Mouse (Mus musculus): ENCODE data around the gene Cdc42ep4. TPM values are rescaled to one million over a fixed set of nuclear protein-coding genes. Genes with fewer than 3 reads are reported as not detected.
A peak's percentile ranks its signal among the peaks of the same experiment; 100 is the strongest.

Cdc42ep4 gene
- total RNA-seq, 2 experiments from 2014 or later, result 42.1 to 46.9 TPM

DNA sequence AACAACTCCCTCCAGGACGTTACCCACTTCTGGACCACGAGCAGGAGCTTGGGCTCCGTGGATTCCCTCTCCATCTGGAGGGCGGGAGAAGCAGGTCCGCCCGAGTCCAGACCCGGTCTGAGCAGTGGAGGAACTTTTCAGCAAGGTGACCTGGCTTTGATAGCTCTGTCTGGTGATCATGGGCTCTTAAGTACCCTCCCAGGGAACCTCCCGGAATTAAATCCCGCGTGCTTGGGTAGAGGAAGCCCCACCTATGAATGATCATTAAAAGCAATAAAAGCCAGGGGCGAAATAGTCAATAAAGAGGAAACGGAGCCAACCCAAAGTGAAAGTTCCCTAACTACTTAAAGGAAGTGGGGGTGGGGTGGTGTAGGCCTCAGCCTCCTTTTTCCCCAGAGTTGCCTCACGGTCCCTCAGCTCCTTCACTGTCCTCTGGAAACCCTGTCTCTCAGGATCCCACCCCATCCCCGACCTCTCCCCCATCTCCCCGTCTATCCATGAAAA is 529 bp upstream of the Cdc42ep4 start:
- DNase-seq (ENCODE audit: low spot score in 2 of 2), result no peak

DNA sequence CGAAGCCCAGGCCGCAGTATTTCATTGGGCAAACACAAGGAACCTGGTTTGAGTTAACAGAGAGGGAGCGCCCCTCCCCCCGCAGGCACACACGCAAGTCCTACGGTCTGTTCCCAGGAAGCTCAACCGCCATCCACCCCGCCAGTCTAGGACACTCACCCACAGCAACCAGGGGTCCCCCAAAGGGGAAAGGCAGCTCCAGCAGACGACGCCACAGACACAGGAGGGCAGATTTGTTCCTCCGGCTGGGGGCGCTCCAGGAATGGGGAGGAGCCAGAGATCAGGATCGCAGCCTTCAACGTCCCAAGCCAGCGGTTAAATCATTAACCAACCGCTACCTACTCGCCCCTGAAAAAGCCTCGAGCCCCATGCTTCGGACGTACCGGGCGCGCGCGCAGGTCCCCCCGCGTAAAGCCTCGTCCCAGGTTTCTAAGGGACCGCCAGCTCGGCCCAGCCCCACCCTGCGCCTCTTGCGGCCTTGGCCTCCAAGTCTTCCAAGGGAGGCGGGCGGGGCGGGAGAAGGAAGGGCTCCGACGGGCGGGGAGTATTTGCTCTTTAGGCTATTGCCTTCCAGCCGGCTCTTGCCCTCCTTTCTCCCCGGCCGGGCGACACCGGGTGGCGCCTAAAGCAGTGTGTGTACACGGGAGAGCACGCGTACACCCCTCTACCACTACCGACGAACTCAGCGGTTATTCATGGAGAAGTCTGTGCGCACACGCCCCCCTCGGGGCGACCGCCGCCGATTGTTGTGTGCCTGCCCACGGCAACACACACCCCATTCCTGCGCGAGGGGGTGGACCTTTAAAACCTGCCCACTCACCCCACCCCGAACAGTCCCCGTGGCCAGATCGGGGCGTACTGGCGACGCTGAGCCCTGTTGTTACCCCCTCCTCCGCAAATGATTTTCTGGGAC is 854 bp downstream of the Cdc42ep4 start:
- peak; percentile 72 to 73 for DNase-seq (ENCODE audit: low spot score in 2 of 2)

DNA sequence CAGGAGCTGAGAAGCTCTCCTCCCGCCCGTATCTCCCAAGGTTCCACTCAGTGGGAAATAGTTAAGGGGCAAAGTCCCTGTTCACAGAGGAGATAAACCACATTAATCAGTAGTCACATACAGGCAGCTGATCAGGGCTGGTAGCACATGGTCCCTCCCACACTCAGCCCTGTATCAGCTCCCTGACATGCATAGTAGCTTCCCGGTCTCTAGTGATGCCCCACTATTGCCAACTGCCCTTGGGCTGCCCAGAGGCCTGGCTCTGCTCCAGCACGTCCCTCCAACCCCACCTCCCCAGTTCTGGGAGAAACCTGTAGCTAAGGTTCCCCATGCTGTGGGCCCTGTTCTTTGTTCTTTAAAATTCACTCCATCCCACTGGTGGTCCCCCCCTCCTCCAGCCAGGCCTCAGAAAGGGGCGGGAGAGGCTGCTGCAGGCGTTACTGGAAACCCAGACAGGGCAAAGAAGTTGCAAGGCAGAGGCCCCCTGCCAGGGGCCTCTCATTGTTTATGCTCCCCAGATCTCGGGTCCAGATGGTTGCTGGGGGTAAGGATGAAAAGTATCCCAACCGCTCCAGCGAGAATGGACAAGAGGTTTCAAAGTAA is 1.8 kb downstream of the Cdc42ep4 start:
- DNase-seq (ENCODE audit: low spot score in 2 of 2), result peak in 1 of 2 experiments; percentile 44

DNA sequence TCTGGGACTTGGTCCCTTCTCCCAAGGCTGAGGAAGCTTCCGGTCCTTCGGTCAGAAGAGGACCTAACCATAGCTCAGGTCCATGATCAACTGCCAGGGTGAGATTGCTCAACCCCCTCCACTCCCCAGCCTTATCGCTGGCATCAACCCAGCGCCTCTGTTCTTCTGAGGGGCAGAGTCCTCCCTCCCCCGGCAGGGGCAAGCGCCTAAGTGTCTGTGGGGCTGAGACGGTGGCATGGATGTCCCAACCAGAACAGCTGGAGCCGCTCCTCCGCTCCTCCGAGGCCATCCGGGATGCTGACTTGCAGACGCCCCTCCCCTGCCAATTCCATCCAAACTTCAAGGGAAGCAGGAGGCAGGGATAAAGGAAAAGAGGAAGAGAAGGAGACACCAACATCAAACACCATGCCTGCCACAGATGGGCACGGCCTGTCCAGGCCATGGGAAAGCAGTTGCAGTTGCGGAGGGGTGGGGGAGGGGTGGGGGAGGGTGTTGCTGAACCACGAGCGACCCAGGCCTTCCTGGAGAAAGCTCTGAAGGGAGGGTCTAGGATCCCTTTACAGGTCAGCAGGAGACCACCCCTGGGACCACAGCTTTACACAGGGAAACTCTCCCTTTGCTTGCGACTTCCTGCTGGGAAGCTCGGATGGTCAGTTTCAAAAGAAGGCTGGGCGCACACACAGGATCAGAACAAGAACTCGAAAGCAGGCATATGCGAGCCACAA is 2.7 kb downstream of the Cdc42ep4 start:
- DNase-seq (ENCODE audit: low spot score in 2 of 2), result no peak

DNA sequence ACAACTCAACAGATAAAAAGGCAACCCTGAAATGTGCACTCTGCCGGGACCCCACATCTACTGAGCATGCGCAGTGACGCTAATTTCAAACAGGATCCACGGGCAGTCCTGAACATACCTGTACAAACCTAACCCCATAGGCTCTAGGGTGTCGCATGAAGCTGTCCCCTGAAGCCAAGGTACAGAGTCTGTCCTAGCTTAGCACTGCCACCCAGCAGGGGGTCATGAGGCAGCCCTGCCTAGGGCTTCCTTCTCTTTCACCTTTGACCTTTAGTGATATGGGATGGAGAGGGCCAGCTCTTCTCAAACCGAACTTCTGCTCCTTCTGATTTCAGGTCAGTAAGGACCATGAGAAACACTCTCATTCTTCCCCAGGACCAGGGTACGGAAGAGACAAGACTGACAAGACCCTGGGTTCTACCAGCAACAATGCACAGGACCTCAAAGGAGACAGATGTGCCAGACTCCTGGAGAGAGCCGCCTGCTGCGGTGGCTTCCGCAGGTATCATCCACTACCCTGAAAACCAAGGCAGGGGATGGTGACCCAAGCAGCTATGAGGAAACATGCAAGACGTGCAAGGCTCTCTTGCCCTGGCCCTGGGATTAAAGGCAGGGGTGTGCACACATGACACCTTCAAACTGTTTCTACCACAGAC is 3.8 kb downstream of the Cdc42ep4 start:
- DNase-seq (ENCODE audit: low spot score in 2 of 2), result no peak

DNA sequence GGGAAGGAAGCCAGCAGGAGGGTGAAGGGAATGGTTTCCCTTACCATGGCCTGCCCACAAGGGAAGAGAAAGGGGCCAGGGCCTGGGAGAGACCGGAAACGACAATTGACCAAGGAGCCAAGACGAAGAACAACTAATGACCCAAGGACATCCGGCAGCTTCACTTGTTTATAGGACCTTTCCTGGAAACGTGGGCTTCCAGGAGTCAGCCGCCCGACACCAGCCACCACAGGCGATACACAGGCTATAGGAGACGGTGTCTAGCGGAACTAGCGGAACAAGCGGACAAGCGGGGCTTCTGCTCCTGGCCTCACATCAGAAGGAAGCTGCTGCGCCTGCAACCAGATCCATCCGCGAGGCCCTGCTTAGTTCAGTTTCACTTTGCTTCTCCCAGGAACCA is 4.6 kb downstream of the Cdc42ep4 start:
- DNase-seq (ENCODE audit: low spot score in 2 of 2), result no peak

DNA sequence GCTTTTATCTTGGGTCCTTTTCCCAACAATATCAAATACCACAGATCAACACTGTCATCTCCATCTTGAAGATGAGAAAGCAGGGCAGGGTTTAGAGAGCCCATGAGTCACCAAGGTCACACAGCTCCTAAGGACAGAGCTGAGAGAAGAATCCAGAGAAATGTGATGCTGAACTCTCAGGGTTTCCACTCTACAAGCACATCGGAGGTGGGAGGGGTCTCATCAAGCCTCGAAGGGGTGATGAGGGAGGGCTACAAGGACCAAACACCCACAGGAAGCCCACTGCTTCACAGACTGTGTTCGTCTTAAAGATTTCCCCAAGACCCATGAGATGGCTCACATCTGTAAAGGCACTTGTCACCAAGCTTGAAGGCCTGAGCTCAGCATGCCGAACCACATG is 5.7 kb downstream of the Cdc42ep4 start:
- DNase-seq (ENCODE audit: low spot score in 2 of 2), result no peak

DNA sequence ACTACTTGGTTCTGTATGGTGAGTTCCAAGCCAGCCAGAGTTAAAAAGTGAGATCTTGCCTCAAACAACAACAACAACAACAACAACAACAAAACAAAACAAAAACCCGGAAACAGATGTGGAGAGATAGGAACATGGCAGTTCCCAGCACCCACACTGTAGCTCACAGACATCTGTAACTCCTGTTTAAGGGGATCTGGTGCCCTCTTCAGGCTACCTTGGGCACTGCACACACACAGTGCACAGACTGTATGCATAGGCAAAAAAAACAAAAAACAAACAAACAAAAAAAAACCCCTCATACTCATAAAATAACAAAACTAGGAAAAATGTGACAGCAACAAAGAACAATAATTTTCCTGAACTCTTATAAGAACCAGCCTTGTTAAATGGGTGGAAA is 8.7 kb downstream of the Cdc42ep4 start:
- DNase-seq (ENCODE audit: low spot score in 2 of 2), result no peak

DNA sequence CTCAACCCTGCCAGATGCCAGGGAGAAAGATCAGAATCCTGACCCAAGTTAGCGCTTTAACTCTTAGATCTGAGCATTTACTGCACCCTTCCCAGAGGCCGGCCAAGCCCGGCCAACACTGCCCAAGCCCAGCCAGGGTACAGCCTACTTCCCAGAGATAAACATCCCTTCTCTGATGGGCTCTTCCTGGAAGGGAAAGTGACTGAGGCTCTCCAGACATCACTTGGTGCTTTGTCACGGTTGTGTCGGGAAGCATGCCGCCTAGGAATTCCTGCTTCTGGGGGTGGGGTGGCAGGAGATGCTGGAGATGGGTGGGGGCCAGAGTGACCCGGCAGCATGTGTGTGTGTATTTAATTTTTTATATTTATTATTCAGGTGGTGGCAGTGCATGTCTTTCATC is 11.6 kb downstream of the Cdc42ep4 start:
- DNase-seq (ENCODE audit: low spot score in 2 of 2), result no peak

DNA sequence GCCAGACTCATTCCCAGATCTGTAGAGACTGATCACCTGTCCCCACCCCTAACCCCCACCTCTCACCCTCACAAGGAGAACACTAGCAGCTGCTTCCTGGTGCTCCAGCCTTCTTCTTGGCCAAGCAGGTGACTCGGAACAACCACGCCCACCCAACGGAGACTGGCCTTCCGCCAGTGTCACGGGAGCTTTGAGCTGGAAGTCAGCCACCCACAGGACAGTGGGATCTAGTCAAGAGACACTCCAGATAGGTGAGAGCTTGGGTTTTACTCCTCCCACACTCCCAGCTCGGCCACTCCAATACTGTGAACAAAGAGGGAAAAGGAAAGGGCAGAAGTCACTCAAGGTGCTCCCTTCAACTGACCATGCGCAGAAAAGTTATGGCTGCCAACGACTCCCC is 12.5 kb downstream of the Cdc42ep4 start:
- DNase-seq (ENCODE audit: low spot score in 2 of 2), result no peak

DNA sequence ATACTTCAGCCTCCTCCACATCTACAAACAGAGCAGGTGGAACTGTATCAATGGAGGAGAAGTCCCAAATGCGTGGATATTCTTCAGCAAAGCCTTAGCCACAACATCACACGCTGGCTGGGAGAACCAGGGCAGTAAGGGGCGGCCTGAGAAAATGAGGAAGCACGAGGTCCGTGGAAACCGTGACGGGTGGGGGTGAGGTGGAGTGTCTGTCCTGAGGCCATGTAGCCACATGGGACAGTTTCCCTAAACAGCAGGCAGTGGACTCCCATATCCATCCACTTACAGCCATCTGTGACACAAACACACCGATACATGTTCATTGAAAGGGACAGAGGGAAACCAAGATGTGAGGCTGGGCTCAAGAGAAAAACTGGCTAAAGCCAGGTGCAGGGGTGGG is 13.8 kb downstream of the Cdc42ep4 start:
- DNase-seq (ENCODE audit: low spot score in 2 of 2), result no peak

DNA sequence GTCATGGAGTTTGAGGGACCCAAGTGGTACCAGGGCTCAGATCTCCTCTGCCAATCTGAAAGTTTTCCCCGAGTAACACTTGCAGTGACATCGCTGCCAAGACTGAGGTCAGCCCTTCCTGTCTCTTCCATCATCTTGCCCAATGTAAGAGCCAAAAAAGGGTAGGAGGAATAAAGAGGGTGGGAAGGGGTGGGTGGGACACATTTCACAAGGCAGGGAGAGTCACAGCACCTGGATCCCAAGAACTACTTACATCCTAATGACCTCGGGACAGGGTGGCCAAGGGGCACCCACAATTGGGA is 14.2 kb downstream of the Cdc42ep4 start:
- DNase-seq (ENCODE audit: low spot score in 2 of 2), result no peak

DNA sequence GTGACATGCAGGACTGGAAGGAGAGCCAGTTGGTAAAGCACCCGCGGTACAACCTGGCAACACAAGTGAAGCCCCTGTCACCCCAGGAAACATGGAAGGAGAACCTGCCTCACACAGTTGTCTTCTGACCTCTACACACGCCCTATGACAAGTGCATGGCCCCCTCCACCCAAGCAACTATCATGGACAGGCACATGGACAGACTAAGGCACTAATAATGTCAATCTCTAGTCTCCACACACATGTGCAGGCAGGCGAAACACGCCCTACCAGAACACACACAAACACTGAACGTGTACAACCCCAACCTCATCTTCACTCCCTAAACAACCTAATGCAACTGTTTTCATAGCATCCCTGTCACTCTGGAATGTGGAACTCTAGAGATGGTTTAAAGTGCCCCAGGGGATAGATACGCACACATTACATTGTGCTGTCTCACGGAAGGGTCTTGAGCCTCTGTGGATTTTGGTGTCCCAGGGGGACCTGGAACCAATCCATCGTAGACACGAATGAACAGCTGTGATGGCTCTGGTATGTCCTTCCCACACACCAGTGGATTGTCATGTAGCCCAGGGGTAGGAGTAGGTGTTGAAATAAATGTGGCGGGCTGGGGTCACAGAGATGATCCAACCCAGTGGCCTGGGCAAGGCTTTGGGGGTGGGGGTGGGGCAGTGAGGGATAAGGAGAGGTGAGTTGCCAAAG is 14.7 kb downstream of the Cdc42ep4 start:
- no peak for DNase-seq (ENCODE audit: low spot score in 2 of 2)

DNA sequence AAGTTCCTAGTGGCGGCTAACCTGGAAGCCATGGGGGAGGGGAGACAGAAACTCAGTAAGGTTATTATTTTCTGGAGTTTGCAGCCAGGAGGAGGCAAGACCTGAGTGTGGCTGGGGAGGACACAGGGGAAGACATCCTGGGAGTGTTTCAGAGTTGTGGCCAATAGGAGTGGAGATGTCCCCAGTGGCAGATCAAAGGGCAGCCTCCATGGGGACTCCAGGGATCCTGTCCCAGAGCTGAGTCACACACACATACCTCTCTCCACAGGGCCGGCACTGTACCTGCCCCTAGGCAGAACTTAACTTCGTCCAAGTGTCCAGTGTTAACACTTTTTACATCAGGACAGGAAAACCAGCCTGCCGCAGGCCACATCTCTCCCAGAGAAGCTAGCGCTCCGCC is 16.5 kb downstream of the Cdc42ep4 start:
- DNase-seq (ENCODE audit: low spot score in 2 of 2), result no peak

DNA sequence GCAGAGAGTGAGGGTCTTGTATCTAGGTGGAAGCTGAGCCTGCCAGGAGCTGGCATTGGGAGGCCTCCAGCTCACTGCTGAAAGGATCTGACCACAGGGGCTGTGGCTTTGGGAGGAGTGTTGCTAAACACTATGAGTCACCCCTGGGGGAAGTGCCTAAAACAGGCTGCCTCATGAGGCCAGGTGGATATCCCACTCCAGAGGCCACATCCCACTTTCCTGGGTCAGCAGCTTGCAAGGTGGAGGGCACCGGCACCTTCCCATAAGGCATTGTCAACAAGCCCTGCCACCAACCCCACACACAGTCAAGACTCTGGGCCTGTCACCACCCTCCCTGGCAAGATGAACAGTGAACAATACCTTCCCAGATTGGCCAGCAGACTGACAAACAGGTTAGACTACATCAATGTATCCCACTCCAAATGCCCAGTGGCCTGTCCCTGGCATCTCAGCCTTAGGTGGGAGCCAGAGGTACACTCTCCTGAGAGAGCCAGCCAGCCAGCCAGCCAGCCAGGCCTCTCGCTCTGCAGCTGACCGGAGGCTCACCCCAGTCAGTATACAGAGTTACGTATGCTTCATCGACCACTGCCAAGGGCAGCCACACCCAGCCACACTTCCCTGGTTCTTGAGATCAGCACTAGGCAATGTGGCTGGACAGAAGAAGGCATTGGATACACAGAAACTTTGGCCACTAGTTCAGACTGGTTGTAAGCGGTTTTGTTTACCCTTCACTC is 17.9 kb downstream of the Cdc42ep4 start:
- DNase-seq (ENCODE audit: low spot score in 2 of 2), result no peak

DNA sequence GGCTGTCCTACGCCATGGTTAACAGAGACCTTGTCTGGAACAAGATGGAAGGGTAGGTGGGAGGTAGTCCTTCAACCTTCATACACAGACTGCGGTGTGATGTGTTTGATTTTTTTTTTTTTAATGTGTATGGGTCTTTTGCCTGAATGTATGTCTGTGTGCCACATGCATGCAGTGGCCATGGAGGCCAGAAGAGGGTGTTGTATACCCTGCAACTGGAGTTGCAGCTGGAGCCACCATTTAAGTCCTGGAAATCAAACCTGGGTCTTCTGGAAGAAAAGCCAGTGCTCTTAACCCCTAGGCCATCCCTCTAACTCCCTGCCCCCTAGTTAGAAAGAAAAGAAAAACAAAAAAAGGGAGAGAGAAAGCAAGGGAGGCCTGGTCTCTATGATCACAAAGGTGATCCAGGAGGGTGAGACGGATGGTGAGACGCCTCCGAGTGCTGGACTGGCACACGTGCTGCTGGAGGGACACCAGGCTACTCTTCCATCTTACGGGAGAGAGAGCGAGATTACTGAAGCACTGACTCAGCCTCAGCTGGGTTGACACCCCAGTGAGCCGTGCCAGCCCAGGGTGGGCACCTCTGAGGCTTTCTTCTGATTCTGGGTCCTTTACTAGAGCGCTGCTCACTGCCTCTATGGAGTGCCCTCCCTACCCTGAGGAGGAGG is 19.6 kb downstream of the Cdc42ep4 start:
- DNase-seq (ENCODE audit: low spot score in 2 of 2), result no peak

DNA sequence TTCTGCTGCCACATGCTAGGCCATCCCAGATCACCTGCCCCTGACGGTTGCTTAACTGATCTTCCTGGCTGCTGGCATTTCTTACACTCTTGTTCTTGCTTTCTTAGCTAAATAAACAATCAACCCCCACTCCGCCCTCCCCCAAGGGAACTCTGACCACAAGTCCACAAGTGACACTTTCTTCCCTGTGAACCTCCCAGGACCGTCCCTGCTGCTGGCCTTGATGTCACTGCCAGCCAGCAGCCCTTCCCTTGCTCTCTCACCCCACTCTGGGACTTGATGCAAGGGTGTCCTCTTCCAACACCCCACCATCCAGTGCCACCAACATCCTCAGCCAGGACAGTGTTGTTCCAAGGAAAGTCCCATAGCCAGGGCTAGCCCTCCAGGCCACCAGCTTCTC is 20.8 kb downstream of the Cdc42ep4 start:
- no peak for DNase-seq (ENCODE audit: low spot score in 2 of 2)

DNA sequence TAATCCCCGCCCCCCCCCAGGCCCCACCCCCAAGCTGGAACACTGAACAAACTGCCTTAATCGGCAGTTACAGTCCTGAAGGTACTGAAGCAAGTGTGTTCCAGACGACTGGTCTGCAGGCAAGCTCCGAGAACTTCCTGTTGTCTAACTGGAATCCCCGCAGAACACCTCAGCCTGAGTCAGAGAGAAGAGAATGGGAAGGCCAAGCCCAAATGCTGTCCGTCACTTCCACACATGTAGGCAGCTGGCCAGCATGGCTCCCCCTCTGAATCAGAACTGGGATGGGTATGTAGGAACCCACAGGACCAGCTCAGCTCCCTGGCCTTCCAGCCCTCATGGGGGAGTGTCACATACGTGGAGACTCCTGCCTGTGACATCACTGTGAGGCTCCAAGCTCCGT is 21.8 kb downstream of the Cdc42ep4 start:
- DNase-seq (ENCODE audit: low spot score in 2 of 2), result no peak

DNA sequence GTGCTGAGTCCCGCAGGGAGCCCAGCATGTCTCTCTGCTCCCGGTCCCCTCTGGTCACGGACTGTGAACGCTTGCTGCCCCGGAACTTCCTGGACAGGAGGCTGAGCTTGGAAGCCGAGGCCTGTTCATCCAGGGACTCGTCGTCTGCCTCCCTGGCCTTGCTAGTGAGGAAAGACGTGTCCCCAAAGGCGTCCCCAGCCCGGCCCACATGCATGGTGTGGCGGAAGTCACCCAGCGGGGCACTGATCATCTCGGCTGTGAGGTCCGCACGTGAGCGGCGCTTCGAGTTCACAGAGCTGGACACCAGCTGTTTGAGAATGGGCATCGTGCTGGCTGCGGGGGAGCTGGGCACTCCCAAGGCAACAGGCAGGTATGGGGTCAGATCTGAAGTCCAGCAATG is 22.4 kb downstream of the Cdc42ep4 start:
- DNase-seq (ENCODE audit: low spot score in 2 of 2), result no peak

DNA sequence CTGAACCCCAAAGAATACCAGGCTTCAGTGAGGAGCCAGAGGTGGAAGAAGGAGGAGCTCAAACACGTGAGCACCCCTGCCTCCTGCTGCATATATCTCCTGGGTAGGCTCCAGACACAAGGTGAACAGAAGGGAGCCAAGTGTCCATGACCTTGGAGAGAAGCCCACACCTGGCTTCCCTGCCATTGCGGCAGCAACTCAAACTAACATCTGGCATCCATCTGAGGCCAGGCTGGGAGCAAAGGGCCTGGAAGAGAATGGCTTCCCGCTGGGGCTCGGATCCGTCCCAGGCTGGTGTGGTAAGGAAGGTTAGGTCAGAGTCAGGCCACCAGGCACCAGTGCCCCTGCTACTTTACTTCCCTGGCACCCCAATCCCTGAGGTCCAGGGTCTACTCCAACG is 23.7 kb downstream of the Cdc42ep4 start:
- no peak for DNase-seq (ENCODE audit: low spot score in 2 of 2)
